Comparison of ENCODE assay signal across 12 mouse cellular contexts in genomic region chr1:193305386-193305785, GRCm38 (mm10). TPM values are rescaled to one million over a fixed set of nuclear protein-coding genes. Genes with fewer than 3 reads are reported as not detected.
A peak's percentile ranks its signal among the peaks of the same experiment; 100 is the strongest.
DNase-seq lines count a peak whose midpoint lies in the region; ATAC-seq lines count a peak whose summit lies in the region.
"Had no signal": no experiment of that assay in that cellular context is flagged by ENCODE, and none has a peak within 500 bp of the region (broad histone marks: within the 10 kb centered on the region; RNA-seq: fewer than 3 reads in every experiment).

No protein-coding gene starts in this region.

- H3K4me2 ChIP-seq in neural tube, embryonic 15.5 days = no peak overlapping the region
- H3K4me2 ChIP-seq in hindbrain, embryonic 14.5 days (replicated peaks) = no peak overlapping the region
- no peak overlapping the region for H3K4me2 ChIP-seq in neural tube, embryonic 12.5 days (replicated peaks)
- H3K4me2 ChIP-seq: lung, embryonic 15.5 days had no signal

- H3K27ac ChIP-seq in neural tube, embryonic 15.5 days (replicated peaks) = no peak overlapping the region
- no peak overlapping the region for H3K27ac ChIP-seq in hindbrain, embryonic 14.5 days
- H3K27ac ChIP-seq in neural tube, embryonic 12.5 days = no peak overlapping the region
- H3K27ac ChIP-seq: lung, embryonic 15.5 days had no signal

- no peaks in the 10 kb centered on the region for H3K4me1 ChIP-seq in neural tube, embryonic 15.5 days
- no peaks in the 10 kb centered on the region for H3K4me1 ChIP-seq in hindbrain, embryonic 14.5 days (replicated peaks; ENCODE audit: control insufficient read depth, insufficient read depth, low read length)
- peaks cover 8% of the 10 kb centered on the region for H3K4me1 ChIP-seq in neural tube, embryonic 12.5 days

- WGBS in neural tube, embryonic 15.5 days = 12% methylated on average over 7 of the region's 7 CpGs
- 13% methylated on average over 7 of the region's 7 CpGs for WGBS in hindbrain, embryonic 14.5 days
- 7% methylated on average over 7 of the region's 7 CpGs for WGBS in neural tube, embryonic 12.5 days

- intact Hi-C loops in gastrocnemius, postnatal 36 days (cut with DNase I) = no loop called here

- no peaks in the 10 kb centered on the region for H3K36me3 ChIP-seq in neural tube, embryonic 15.5 days
- H3K36me3 ChIP-seq in hindbrain, embryonic 14.5 days (replicated peaks; ENCODE audit: control insufficient read depth, insufficient read depth) = no peaks in the 10 kb centered on the region
- no peaks in the 10 kb centered on the region for H3K36me3 ChIP-seq in neural tube, embryonic 12.5 days
- H3K36me3 ChIP-seq: lung, embryonic 15.5 days had no signal

- H3K9me3 ChIP-seq in neural tube, embryonic 15.5 days (replicated peaks) = no peaks in the 10 kb centered on the region
- no peaks in the 10 kb centered on the region for H3K9me3 ChIP-seq in hindbrain, embryonic 14.5 days (ENCODE audit: control insufficient read depth, low read length)
- no peaks in the 10 kb centered on the region for H3K9me3 ChIP-seq in neural tube, embryonic 12.5 days
- H3K9me3 ChIP-seq: lung, embryonic 15.5 days had no signal

- H3K27me3 ChIP-seq in neural tube, embryonic 15.5 days (replicated peaks) = no peaks in the 10 kb centered on the region
- no peaks in the 10 kb centered on the region for H3K27me3 ChIP-seq in hindbrain, embryonic 14.5 days (ENCODE audit: control insufficient read depth, insufficient read depth, low read length)
- no peaks in the 10 kb centered on the region for H3K27me3 ChIP-seq in neural tube, embryonic 12.5 days (replicated peaks)
- H3K27me3 ChIP-seq: lung, embryonic 15.5 days had no signal

- ATAC-seq in neural tube, embryonic 15.5 days (ENCODE audit: low FRiP score) = no peak
- peak; percentile 77; the same call in 1 of the 2 replicates for ATAC-seq in hindbrain, embryonic 14.5 days (ENCODE audit: low FRiP score)
- peak; percentile 83 for ATAC-seq in neural tube, embryonic 12.5 days (ENCODE audit: low FRiP score, low read depth)

- no peak overlapping the region for H3K9ac ChIP-seq in neural tube, embryonic 15.5 days (replicated peaks)
- H3K9ac ChIP-seq in hindbrain, embryonic 14.5 days = no peak overlapping the region
- H3K9ac ChIP-seq in neural tube, embryonic 12.5 days = no peak overlapping the region
- H3K9ac ChIP-seq: lung, embryonic 15.5 days had no signal

- DNase-seq in neural tube, embryonic 10.5 days (ENCODE audit: extremely low spot score, low spot score) = peak; percentile 43
- peak; percentile 70 for DNase-seq in embryo, embryonic 10 days (ENCODE audit: low spot score)
- no peak for DNase-seq in hindbrain, embryonic 14.5 days (ENCODE audit: low spot score)
- DNase-seq in gastrocnemius, postnatal 36 days = no peak
- DNase-seq in thymus, postnatal 4 days = no peak
- DNase-seq in right cerebral cortex, postnatal 14 days = no peak
- DNase-seq: heart, adult 11 months; heart, postnatal 4 days; kidney, postnatal 25 days had no signal

- H3K4me3 ChIP-seq in neural tube, embryonic 15.5 days (replicated peaks) = no peak overlapping the region
- H3K4me3 ChIP-seq in hindbrain, embryonic 14.5 days (replicated peaks; ENCODE audit: low read length) = no peak overlapping the region
- H3K4me3 ChIP-seq in neural tube, embryonic 12.5 days = no peak overlapping the region
- H3K4me3 ChIP-seq: lung, embryonic 15.5 days had no signal

RNA-seq across cellular contexts. Expression of gene G0s2, which starts 32.4 kb away (rescaled TPM):
- 9.9 and 14.1 TPM in 2 replicates for polyA plus RNA-seq in neural tube, embryonic 15.5 days (2015; fragmentation: Nextera tagmentation; extraction: Ambion mirVana)
- 6.5 and 9.6 TPM in 2 replicates for polyA plus RNA-seq in hindbrain, embryonic 14.5 days (2014; fragmentation: Nextera tagmentation; extraction: Ambion mirVana)
- polyA plus RNA-seq in neural tube, embryonic 12.5 days (2016; fragmentation: Nextera tagmentation; extraction: Ambion mirVana) = 8.1 and 8.4 TPM in 2 replicates
- total RNA-seq in gastrocnemius, postnatal 36 days (2021) = 10 to 100 TPM; 13.2 to 15.9 TPM

RNA-seq across cellular contexts. Expression of gene Hsd11b1, which starts 41.5 kb away (rescaled TPM):
- polyA plus RNA-seq in neural tube, embryonic 15.5 days (2015; fragmentation: Nextera tagmentation; extraction: Ambion mirVana) = 0.36 and 2.8 TPM in 2 replicates
- polyA plus RNA-seq in hindbrain, embryonic 14.5 days (2014; fragmentation: Nextera tagmentation; extraction: Ambion mirVana) = not detected in 2 replicates
- polyA plus RNA-seq in neural tube, embryonic 12.5 days (2016; fragmentation: Nextera tagmentation; extraction: Ambion mirVana) = 0.23 TPM in 1 of 2 replicates, not detected in the other
- 1 to 10 TPM; 6.0 to 7.5 TPM for total RNA-seq in gastrocnemius, postnatal 36 days (2021)

Comparison
In these comparisons a context has a peak if more than half of its experiments do, and no peak if none do; other contexts are left out.
1. DNase-seq: peak in neural tube, embryonic 10.5 days (single experiment) and embryo, embryonic 10 days (single experiment); none in hindbrain, embryonic 14.5 days (single experiment), gastrocnemius, postnatal 36 days (0 of 2), thymus, postnatal 4 days (single experiment) and right cerebral cortex, postnatal 14 days (single experiment).